Mouse (Mus musculus) fat pad, adult 2 months (tissue): ENCODE measurements around the gene Lbx2.

ENCODE experiments used
- DNase-seq: peaks from one replicate; pipeline ENCODE4 v3.0.0-alpha.2; 2011; ENCODE audit warnings: low read depth, low spot score; ENCODE audit errors: extremely low read depth

The Lbx2 gene

GRCm38 (mm10) chr6:83086121-83087035 is at the start of gene Lbx2:
TSS of gene Lbx2 (plus strand) at chr6:83086367.
- DNase-seq = no peak

GRCm38 (mm10) chr6:83037188-83037587 is 49.0 kb upstream of the Lbx2 start:
- no peak for DNase-seq

- no peak for DNase-seq
Measured at GRCm38 (mm10) chr6:83038496-83039012, 47.6 kb upstream of the Lbx2 start.

GRCm38 (mm10) chr6:83040601-83041000 is 45.6 kb upstream of the Lbx2 start:
- DNase-seq = no peak

GRCm38 (mm10) chr6:83043561-83043960 is 42.6 kb upstream of the Lbx2 start:
- DNase-seq = no peak

- DNase-seq = no peak
Measured at GRCm38 (mm10) chr6:83043993-83044392, 42.2 kb upstream of the Lbx2 start.

- no peak for DNase-seq
Measured at GRCm38 (mm10) chr6:83044742-83045141, 41.4 kb upstream of the Lbx2 start.

- no peak for DNase-seq
Measured at GRCm38 (mm10) chr6:83049367-83049766, 36.8 kb upstream of the Lbx2 start.

GRCm38 (mm10) chr6:83053136-83053960 is 32.8 kb upstream of the Lbx2 start:
- no peak for DNase-seq

- peak; percentile 59 for DNase-seq
Measured at GRCm38 (mm10) chr6:83054074-83054851, 31.9 kb upstream of the Lbx2 start, which contains the start of gene Aup1. TSS of gene Aup1 (plus strand) at chr6:83054521.

GRCm38 (mm10) chr6:83054871-83055431 is 31.2 kb upstream of the Lbx2 start, which contains the start of gene Htra2:
TSS of gene Htra2 (minus strand) at chr6:83055273.
- no peak for DNase-seq

GRCm38 (mm10) chr6:83057790-83058189 is 28.4 kb upstream of the Lbx2 start, which contains the start of gene Dqx1:
TSS of gene Dqx1 (plus strand) at chr6:83057844.
- no peak for DNase-seq

- DNase-seq = no peak
Measured at GRCm38 (mm10) chr6:83058725-83059124, 27.4 kb upstream of the Lbx2 start.

- DNase-seq = no peak
Measured at GRCm38 (mm10) chr6:83065995-83066394, 20.2 kb upstream of the Lbx2 start.

GRCm38 (mm10) chr6:83066441-83066840 is 19.7 kb upstream of the Lbx2 start:
- DNase-seq = no peak

GRCm38 (mm10) chr6:83068221-83068620 is 17.9 kb upstream of the Lbx2 start:
- no peak for DNase-seq

- no peak for DNase-seq
Measured at GRCm38 (mm10) chr6:83068706-83069487, 17.3 kb upstream of the Lbx2 start.

GRCm38 (mm10) chr6:83069488-83070246 is 16.5 kb upstream of the Lbx2 start:
- no peak for DNase-seq

- DNase-seq = no peak
Measured at GRCm38 (mm10) chr6:83070247-83070310, 16.1 kb upstream of the Lbx2 start, which contains the start of gene Tlx2. TSS of gene Tlx2 (minus strand) at chr6:83070293.
